Mouse (Mus musculus) thymus, adult 2 months (tissue): ENCODE data around the gene Wiz. TPM values are rescaled to one million over a fixed set of nuclear protein-coding genes. Genes with fewer than 3 reads are reported as not detected.
A peak's percentile ranks its signal among the peaks of the same experiment; 100 is the strongest.

Experiments
- DNase-seq: peaks from one replicate; pipeline ENCODE4 v3.0.0; 2021
- H3K27ac ChIP-seq: fragments of 200-500 bp; 2 replicates; pipeline ENCODE4 v1.5.1; 2012; ENCODE audit warnings: low read length, control low read depth; ENCODE audit not compliant: control insufficient read depth, insufficient read depth
- H3K27me3 ChIP-seq: fragments of 200-500 bp; 2 replicates; pipeline ENCODE4 v1.6.1; 2012; ENCODE audit warnings: mild to moderate bottlenecking, low read length, moderate library complexity, mixed read lengths; ENCODE audit not compliant: control insufficient read depth, insufficient read depth
- H3K36me3 ChIP-seq: fragments of 200-500 bp; 2 replicates; pipeline ENCODE4 v1.6.1; 2012; ENCODE audit warnings: mild to moderate bottlenecking, low read length, moderate library complexity; ENCODE audit not compliant: control insufficient read depth, insufficient read depth
- H3K4me1 ChIP-seq: fragments of 200-500 bp; replicated peaks from 2 replicates; pipeline ENCODE4 v1.6.1; 2012; ENCODE audit warnings: low read length; ENCODE audit not compliant: control insufficient read depth, insufficient read depth
- H3K4me3 ChIP-seq: fragments of 200-500 bp; 2 replicates; pipeline ENCODE4 v1.5.1; 2012; ENCODE audit warnings: mild to moderate bottlenecking, low read length, control low read depth, moderate library complexity; ENCODE audit not compliant: control insufficient read depth, insufficient read depth
- CTCF ChIP-seq: fragments of 200-500 bp; IDR thresholded peaks from 2 replicates; pipeline ENCODE4 v1.5.1; 2012; ENCODE audit warnings: mild to moderate bottlenecking, control low read depth, low read length, moderate library complexity, borderline replicate concordance; ENCODE audit not compliant: control insufficient read depth, poor library complexity, insufficient read depth; ENCODE audit errors: extremely low read depth
- POLR2A ChIP-seq: fragments of 200-500 bp; IDR thresholded peaks from 2 replicates; pipeline ENCODE4 v1.6.1; 2012; ENCODE audit warnings: mild to moderate bottlenecking, low read length, control low read depth, moderate library complexity; ENCODE audit not compliant: control insufficient read depth, poor library complexity, insufficient read depth; ENCODE audit errors: extremely low read depth
- WGBS: fragments of 180-500 bp; shearing (Covaris S2); methylation state at CpG from one replicate; pipeline ENCODE4 v1.1.7; 2018; 5-methylcytosine and 5-hydroxymethylcytosine counted together
- polyA plus RNA-seq: library from polyadenylated mRNA; depleted of rRNA; stranded (reverse); fragments of >200 nt; gene quantifications from 2 replicates; pipeline ENCODE4 v1.2.3, GENCODE M21; 2012

The Wiz gene
- polyA plus RNA-seq, 1 experiment = 57.1 TPM

GRCm38 (mm10) chr17:32349851-32350381, 39.3 kb downstream of the Wiz start:
- TF ChIP-seq POLR2A = no peak
- Histone ChIP-seq H3K4me1 (peaks cover 2% of the 10 kb centered on the region; the same call in 1 of the 2 replicates), H3K27me3 (no peaks in the 10 kb centered on the region), H3K4me3 (peak overlapping the region; percentile 84), H3K36me3 (peaks cover 8% of the 10 kb centered on the region), H3K27ac (no peak overlapping the region)
- DNase-seq = no peak
- under 1% methylated on average over 24 of the region's 24 CpGs for WGBS

- TF ChIP-seq POLR2A (no peak), CTCF (no peak)
- no peak overlapping the region for H3K27ac ChIP-seq
- peak; percentile 32 for DNase-seq
- peaks cover 2% of the 10 kb centered on the region; the same call in 1 of the 2 replicates for H3K4me1 ChIP-seq
- no peak overlapping the region for H3K4me3 ChIP-seq
- H3K36me3 ChIP-seq = peaks cover 8% of the 10 kb centered on the region
- WGBS = 7% methylated on average over 4 of the region's 4 CpGs
- no peaks in the 10 kb centered on the region for H3K27me3 ChIP-seq
Observed at GRCm38 (mm10) chr17:32349037-32349732, 40.1 kb downstream of the Wiz start.

GRCm38 (mm10) chr17:32348406-32348805, 40.8 kb downstream of the Wiz start:
- H3K4me1 ChIP-seq = peaks cover 2% of the 10 kb centered on the region; the same call in 1 of the 2 replicates
- H3K36me3 ChIP-seq = peaks cover 15% of the 10 kb centered on the region
- no peak for DNase-seq
- 89% methylated on average over 2 of the region's 2 CpGs for WGBS
- no peak overlapping the region for H3K4me3 ChIP-seq
- TF ChIP-seq POLR2A (no peak), CTCF (no peak)
- H3K27me3 ChIP-seq = no peaks in the 10 kb centered on the region
- H3K27ac ChIP-seq = no peak overlapping the region

GRCm38 (mm10) chr17:32341102-32341501, 48.1 kb downstream of the Wiz start:
- no peak for TF ChIP-seq POLR2A
- TF ChIP-seq CTCF = no peak
- Histone ChIP-seq H3K36me3 (peaks cover 41% of the 10 kb centered on the region), H3K4me1 (peaks cover 6% of the 10 kb centered on the region), H3K4me3 (no peak overlapping the region), H3K27ac (no peak overlapping the region), H3K27me3 (no peaks in the 10 kb centered on the region)
- 82% methylated on average over 1 of the region's 1 CpGs for WGBS
- DNase-seq = no peak

- WGBS = 21% methylated on average over 1 of the region's 1 CpGs
- H3K36me3 ChIP-seq = peaks cover 48% of the 10 kb centered on the region
- TF ChIP-seq POLR2A (no peak), CTCF (no peak)
- H3K27ac ChIP-seq = no peak overlapping the region
- no peak for DNase-seq
- H3K4me3 ChIP-seq = no peak overlapping the region
- no peaks in the 10 kb centered on the region for H3K27me3 ChIP-seq
- H3K4me1 ChIP-seq = peaks cover 6% of the 10 kb centered on the region
Observed at GRCm38 (mm10) chr17:32340110-32340509, 49.1 kb downstream of the Wiz start.

- WGBS = 86% methylated on average over 2 of the region's 2 CpGs
- 0 out of 2 replicates have a peak, but pooled peaks cover 2% of the 10 kb centered on the region for H3K4me1 ChIP-seq
- H3K4me3 ChIP-seq = no peak overlapping the region
- H3K27me3 ChIP-seq = no peaks in the 10 kb centered on the region
- TF ChIP-seq POLR2A = no peak
- TF ChIP-seq CTCF = no peak
- peaks cover 64% of the 10 kb centered on the region for H3K36me3 ChIP-seq
- no peak overlapping the region for H3K27ac ChIP-seq
- DNase-seq = no peak
Observed at GRCm38 (mm10) chr17:32335869-32336268, 53.4 kb downstream of the Wiz start.
